Mouse (Mus musculus): ENCODE measurements around the gene Cyb5rl.

Gene Cyb5rl

DNA sequence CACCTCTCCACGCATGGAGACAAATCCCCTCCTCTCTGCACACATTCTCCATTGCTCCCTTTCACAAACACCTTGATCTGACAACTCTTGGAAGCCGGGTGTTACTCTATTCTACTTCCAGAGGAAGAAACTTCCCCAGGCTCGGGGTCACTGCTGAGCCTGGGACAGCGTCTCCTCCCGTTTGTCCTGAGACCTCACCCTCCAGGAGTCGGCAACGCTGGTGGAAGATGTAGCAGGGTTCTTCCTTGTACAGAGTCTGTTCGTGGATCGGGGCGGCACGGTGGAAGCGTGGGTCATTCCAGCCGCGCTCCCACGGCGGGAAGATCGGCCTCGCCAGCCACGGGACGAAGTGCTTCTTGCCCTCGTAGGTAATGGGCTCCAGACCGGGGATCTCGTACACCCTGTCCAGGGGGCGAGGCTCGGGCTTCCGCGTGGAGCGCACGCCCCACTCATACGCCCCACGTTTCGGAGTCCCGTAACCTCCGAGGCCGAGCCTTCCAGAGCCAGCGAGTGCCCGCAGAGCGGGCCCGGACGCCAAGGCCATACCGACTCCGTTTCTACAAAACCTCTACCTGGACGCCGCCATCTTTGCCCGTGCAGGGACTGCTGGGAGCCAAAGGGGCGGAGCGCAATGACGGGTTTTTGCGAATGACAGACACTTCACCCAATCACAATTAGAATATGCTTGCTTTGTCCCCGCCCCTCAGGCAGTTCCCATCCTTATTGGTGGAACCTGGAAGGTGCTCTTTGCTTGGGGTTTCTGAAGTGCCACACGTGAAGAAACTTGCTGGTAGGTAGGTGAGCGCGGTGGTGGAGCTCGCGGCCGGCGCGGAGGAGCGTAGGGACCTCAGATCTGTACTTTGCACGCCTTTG, at the start of gene Cyb5rl, which contains the start of gene Mrpl37:
Cyb5rl (plus strand) TSS at position 737 of the 873 bp plus-strand sequence.
Mrpl37 (minus strand) TSS at position 617 of the 873 bp plus-strand sequence.
- peak; percentile 96 for DNase-seq

DNA sequence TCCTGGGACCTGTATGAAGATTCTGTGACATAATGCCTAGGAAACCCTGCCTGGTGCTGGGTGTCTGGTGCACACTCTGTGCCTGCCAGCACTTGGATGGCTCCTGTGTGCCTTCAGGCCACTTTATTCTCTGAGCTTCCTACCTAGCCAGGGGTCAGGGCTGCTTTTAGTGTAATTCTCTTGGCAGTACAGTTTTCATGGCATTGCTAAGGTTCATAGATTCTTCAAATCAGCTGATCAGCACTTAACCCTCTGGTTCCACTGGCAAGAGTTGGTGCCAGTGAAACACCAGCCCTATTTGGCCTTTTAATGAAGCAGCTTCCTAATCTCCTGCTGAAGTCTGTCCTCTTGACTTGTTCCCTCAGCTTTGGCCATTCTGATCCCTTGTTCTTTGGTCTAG, 49.5 kb upstream of the Cyb5rl start:
- no peak for DNase-seq

DNA sequence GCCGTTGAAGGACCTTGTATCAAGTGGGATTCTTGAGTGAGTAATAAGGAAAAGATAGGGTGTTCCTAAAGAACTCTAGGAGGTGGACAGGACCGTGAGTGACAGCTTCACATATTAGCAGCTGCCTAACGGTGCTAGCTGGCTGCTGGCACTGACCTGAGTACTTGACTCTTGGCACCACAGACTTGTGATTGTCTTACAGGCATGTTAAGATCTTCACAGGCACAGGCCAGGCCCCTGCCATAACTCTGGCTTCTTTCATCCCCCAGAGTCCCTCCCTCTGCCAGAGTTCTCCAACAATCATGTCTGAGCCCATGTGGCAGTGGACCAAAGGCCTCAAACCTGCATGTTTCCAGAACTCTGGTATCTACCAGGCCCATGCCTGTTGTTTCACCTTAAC, 48.3 kb upstream of the Cyb5rl start:
- DNase-seq, result no peak

DNA sequence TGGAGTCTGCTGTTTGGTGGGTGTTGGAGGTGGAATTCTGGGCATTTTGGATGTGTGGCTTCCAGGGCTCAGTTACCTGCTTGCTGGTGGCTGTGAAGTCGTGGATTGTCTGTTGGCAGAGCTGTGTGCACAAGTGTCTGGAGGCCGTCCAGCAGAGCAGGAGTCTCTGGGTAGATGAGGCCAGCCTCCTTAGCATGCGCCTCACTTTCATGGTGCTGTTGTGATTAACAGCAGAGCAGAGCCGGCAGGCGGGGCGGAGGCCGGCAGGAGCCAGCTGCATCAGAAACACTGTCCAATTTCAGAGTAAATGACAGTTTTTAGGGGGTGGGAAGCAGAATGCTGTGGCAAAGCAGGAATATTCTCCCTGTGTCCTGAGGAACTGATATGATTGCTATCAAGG, 47.8 kb upstream of the Cyb5rl start:
- peak; percentile 72 for DNase-seq

DNA sequence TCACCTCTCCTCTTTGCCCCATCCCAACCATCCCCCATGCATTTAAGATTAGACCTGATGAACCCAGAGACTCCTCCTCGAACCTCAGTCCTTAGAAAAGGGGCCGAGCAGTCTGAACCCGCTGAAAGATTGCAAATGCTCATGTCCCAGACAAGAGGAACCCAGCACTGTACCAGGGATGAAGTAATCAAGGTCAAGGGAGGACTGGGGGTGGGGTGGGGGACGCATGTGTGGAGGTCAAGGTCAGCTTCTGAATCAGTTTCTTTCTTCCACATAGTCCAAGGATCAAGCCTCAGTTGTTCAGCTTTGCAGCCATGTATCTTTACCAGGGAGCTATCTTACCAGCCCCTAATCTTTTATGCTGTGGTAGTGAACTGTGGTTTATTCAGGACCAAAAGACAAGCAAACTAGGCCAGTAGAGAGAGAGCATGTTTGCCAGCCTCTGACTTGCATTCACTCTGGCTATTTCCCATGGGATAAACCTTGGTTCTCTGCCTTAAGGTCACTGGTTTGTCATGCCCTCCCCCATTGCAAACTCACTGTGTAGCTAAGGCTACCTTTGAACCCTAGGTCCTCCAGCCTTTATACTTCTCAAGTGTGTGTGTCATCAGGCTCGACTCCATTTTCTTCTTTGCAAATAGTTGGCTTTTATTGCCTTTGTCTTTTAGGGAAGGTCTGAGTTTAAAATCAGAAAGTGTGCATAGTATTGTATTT, 46.3 kb upstream of the Cyb5rl start:
- DNase-seq, result no peak

DNA sequence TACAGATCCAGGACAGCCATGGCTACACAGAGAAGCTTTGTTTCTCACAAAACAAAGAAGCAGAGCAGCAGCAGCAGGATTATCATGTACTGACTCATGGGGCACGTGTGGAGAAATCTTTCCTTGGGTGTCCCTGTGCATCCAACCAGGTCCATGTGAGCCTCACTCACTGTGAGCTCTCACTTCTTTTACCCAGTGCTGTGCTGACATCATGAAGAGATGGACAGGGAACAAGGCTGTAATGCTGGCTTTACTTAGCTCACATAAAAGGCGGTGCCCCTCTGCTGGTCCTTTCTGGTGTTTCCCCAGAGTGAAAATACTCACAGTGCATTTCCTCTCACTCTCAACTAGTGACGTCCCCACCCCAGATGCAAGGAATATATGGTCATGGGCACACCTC, 45.3 kb upstream of the Cyb5rl start:
- no peak for DNase-seq

DNA sequence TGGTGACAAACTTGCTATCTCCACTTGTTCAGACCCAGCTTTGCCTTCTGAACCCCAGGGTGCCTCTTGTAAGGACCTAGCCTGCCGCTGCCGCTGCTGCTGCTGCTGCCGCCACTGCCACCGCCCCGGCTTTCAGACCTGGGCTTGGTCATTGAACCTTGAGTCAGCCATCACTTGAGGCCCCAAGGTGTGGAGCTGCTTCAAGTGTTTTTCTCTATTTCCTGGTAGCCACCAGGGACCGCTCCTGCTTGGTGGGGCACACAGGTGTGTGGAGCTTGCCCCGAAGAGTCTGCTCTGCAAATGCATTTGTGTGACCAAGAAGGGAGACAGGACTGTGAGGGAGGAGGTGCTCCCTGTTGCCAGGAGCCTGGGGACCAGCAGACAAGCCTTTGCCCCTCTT, 41.9 kb upstream of the Cyb5rl start:
- DNase-seq, result no peak

DNA sequence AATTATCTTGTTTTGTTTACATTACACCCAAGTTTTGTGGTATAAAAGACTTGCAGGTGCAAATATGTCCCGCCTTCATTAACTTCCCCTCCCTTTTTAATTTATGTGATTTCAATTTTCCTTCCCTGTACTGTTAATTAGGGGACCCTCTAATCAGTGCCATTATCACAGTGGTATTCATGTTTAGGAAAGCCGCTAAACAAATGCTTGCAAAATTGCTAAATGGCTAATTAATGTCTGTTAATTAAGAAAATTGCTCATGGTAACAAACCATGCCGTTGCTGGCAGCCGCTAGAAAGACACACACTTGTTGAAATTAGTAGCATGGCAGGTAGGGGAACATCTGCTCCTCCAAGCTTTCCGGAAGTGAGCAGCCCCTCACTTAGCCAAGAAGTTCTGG, 41.4 kb upstream of the Cyb5rl start:
- no peak for DNase-seq

DNA sequence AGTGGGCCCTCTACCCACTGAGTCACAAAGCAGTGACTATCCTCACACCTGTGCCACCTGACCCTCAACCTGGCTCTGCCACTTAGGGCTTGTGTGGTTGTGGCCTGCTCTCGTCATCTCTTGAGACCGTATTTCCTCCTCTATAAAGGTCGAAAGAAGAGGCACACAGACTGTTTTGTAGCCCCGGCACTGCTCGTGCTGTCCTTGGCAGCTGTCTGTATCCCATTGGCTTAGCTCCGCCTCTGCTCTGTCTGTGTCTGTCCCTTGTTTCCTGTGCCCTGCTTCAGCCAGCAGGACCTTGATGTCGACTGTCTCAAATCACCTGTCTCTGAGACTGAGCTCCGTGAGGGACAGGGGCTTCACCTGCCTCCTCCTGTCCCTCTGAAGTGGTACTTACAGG, 40.3 kb upstream of the Cyb5rl start:
- DNase-seq, result no peak

DNA sequence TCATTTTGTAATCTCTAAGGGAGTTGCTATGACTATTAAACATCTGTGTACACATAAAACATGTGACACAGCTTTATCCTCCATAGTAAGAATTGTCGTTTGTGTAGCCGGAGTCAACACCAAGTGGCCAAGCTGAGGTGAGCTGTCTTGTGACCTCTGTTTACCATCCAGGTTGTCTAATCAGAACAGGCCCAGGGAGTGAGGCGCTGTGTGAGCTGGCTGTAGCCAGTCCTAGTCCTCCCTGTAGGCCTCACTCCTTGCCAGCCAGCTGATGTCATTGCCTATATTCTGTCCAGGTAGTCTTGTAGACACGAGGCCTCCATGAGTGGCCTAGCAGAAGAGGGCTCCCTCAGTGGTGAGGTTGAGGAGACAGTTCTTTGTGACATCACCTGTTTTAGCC, 31.1 kb upstream of the Cyb5rl start:
- DNase-seq, result no peak

DNA sequence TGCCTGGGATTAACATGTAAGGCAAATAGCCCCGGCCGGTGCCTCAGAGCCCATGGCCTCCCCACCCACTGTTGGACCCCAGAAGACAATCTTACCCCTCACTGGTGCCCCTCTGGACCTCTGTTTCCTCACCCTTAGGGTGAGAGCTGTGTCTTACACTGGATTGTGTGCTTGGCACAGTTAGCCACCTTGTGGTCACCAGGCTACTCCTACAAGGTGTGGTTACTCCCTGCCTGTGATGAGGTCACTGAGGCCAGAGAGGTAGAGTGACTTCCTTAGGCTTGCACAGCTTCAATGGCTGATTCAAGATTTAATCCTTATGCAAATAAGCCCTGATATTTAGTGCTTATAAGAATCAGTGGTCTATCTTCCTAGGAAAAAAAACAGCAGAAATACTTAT, 29.8 kb upstream of the Cyb5rl start:
- no peak for DNase-seq

DNA sequence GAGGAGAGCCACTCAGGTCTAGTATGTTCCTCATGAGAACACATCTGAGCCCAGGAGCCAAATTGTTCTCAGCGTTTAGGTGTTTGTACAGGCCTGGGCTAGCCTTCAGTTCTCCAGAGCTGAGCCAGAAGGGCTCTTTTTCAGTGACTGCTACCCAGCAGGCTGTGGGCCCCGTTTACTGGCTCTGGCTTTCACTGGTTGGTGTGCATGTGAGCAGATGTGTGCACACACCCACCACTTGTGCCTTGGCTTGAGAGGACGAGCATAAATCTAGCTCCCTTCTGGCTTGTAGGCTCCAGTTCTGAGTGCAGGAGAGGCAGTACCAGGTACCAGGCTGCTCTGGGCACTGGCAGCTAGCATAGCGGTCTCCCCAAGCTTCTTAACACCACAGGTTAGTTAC, 28.5 kb upstream of the Cyb5rl start:
- DNase-seq, result peak; percentile 47

DNA sequence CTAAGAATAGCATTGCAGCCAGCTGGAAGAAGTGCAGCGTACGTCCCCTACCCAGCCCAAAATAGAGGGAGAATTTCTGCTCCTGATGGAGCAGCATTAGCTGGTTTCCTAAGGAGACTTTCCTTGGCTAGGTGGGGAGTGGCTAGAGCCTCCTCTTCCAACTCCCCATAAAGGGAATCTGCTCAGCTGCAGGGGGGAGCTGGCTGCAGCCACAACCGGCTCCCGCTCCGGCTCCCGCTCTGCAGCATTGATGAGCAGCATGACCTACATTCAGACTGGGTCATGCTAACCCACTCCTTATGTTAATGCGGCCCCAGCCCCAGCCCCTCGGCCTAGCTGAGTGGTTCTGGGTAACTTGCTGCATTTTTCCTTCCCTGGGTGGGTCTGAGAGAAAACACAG, 27.5 kb upstream of the Cyb5rl start:
- no peak for DNase-seq

DNA sequence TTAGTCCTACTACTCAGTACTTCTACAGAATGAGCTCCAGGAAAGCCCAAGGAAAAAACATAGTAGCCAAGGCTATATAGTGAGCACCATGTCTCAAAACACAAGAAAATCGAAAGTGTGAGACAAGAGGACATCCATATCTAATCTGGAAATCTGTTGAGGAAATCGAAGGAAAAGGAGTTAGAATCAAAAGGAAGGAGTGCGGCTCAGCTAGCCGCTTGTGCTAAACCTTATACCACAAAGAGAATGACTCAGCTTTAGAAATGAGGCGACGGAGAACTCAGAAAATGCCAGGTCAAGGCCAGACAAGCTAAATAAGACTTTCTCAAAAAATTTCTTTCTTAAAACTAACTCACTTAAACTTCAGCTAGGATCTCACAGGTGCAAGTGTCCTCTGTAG, 24.5 kb upstream of the Cyb5rl start:
- DNase-seq, result no peak

DNA sequence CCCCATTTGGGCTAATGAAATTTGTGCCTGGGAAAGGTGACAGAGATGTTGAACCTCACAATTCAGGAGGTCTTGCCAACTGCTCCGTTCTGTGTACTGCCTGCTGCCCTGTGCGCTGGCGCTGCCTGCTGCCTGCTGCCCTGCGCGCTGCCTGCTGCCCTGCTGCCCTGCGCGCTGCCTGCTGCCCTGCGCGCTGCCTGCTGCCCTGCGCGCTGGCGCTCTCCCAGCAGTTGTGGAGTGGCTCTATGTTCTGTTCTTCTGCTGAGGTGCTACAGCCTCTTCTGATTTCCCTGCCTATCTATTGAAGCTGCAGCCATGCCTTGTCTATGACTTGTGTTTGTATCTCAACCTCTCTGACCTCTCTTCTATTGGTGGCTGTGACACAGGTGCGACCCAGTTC, 21.6 kb upstream of the Cyb5rl start:
- DNase-seq, result no peak

DNA sequence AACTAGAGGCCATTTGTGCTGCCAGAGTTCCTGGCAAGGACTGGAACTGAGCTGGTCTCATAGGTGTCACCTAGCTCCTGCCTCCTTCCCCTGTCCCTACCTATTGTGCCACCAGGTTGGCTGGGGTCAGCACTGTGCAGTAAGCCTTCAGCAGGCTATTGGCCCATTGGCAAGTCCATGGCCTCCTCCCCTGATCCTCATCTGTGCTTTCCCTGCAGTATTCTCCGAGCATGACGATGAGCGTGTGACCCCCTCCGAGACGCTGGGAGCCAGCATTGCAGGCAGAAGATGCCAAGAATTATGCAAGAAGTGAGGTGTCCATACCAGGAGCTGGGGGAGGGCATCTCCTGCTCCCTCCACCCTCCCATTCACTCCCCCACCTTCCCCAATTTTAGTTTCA, 19.0 kb upstream of the Cyb5rl start:
- no peak for DNase-seq

DNA sequence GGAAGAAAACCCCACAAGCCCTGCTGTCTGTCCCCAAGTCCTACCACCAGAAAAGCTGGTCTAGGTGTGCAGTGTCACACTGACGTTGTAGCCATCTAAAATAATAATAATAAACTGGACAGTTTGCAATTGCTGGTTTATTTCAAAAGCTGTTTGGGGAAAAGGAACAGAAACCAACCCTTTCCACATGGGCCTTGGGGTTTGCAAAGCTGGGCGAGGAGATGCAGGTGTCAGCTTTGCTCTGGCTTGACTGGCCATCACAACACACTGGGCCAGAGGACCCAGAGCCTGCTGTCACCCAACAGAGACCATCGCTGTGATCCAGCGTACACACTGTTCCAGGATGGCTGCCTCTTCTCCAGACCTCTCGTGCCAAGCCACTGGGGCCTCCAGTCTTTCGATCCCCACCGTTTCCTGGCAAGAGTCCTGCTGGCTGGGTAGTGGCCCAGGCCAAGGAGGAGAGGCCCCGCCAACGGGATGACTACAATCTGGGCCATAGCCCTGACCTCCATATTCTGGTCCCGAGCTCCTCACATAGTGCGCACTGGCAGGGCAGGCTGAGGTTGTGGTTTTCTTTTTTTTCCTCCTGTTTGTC, 18.1 kb upstream of the Cyb5rl start:
- DNase-seq, result no peak

DNA sequence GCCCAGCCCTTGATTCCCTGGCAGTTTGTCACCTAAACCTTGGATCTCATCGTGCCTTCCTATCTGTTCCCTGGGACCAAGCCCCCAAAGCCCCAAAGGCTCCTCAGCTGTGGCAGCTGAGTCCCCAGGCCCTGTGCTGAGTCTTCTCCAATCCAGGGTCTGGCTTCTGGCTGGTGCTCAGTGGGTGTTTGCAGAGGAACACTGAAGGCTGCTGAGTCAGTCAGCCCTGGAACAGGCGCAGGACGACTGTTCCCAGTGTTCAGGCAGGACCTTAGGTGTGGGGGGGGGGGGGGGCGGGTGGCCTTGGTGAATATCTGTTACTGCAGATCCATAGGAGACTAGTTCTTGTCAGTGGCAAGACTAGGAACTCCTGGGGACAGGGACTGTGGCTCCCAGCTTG, 14.9 kb upstream of the Cyb5rl start:
- DNase-seq, result no peak

DNA sequence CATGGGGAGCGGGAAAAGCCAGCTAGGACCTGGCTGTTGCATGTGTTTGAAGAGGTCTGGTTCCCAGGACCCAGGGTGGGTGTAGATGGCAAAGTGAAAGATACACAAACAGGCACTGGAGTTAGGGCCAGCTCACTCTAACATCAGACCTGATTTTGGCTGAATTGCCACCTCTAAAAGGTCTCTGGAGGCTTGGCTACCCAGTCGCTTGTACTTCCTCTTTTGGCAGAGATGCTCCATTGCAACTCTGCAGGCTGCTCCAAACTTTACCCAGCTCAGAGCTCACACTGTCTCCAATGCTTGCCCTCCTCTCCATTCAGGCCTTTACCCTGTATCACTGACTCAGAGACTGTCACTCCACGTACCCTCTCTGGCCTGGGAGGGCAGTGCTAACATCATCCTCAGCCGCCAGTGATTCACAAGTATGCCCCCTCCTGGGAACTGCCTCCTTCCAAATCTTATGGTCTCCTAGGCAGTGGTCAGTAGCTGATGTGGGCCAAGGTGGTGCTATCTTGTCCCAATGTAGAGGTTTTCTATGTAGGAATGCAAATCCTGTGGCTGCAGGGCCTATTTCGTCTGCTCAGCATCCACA, 13.7 kb upstream of the Cyb5rl start:
- no peak for DNase-seq

DNA sequence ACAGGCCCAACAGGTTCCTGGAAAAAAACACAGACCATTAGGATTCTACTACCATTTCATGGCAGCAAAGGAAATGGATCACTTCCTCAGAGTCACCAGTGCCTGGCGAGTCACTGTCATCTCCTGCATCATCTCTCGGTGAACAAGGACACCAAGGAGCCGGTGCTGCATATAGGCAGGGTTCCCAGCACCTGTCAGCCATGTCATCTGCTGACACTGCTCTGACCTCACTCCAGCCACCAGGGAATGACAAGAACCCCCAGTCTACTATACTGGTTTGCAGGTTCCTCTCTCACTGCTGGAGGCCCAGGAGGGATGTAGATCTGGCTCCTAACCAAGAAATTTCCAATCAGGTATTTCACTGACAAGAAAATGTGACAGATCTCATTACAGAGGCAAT, 10.7 kb upstream of the Cyb5rl start:
- no peak for DNase-seq

DNA sequence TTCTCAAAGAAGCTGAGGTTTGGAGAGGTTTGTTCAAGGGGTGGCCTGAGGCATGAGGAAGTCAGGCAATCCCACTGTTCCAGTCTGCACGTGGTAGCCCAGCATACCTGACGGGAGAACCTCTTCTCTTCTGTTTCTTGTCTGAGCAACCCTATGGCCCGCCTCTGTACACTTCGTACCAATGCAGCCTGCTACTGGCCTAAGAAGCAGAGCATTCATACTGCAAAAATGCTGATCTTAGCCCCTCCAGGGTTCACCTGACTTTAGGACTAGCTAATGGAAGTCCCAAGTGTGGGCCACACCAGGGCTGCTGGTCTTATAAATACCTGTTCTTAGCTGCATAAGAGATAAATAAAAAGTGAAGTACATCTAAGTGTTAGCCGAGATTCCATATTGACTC, 8.4 kb upstream of the Cyb5rl start:
- DNase-seq, result no peak

DNA sequence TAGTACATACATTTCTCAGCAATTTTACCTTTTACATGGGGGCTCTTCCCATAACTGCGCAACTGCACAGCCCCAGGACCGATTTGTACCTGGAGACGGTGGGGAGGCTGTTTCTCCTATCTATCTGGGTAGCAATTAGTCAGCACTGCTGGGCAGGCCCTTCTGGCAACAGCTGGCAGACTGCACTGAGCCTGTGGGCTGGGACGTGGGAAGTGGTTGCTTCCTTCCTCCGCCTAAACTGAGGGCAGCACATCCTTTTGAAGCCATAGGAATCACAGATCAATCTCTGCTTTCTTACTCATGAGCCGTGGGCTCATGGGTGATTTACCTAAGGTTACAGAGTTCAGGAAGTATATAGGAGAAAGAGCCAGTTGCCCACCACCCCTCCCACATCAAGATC, 8.0 kb upstream of the Cyb5rl start:
- no peak for DNase-seq

DNA sequence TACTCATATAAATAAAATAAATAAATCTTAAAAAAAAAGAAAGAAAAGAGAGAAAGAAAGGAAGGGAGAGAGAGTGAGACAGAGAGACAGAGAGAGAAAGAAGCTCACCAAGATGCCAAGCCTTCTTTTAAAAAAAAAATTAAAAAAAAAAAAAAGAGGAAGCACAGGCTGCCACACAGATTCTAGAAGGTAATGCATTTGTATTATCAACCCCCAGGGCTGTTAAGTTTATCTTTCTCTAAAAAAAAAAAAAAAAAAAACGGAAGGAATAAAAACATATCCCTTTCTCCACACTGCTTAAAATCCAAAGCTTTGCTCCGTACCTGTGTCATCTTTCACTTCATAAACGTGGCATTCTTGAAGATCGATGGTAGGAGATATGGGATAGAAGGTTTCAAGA, 5.2 kb upstream of the Cyb5rl start:
- no peak for DNase-seq

DNA sequence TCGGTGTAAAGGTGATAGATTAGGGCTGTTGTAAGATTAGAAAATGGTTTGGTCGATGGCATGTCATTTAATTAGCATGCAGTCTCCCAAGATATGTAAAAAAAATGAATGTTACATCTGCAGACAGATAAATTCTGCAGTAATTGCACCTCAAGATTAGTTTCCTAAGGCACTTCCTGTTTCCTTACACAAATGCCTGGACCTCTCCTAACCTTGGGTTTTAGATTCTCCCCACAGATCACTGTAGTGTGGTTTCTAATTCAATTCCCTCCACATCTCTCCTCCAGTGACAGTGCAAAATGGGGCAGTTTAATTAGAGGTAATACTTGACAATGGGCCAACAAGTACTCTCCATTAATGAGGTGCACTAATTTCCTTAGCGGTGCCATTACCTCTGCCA, 3.6 kb upstream of the Cyb5rl start:
- DNase-seq, result no peak

All from layer of hippocampus, adult 9-11 months (tissue).